Comparison of ENCODE assay signal across 8 mouse cellular contexts in the genomic region with DNA sequence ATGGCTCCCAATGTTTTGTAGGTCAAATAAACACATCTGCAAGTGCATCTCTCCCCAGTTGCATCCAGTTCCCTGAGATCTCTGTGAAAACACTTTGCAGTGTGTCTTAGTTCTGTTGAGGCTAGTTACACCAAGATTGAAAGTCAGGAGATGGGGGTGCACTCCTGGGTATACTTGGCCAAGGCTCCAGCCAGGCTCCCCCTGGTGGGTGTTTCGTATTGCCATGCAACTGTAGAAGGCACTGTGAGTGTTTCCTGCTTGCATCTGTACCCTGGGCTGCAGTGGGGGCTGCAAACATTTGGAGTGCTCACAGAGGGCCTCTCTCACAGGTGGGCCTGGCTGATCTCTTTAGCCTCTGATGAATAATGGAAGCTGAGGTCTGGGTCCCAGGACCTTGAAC.
DNase-seq lines count a peak whose midpoint lies in the region; ATAC-seq lines count a peak whose summit lies in the region.

No protein-coding gene starts in this region.

- 37% methylated on average over 1 of the region's 1 CpGs for WGBS in limb, embryonic 11.5 days
- 61% methylated on average over 1 of the region's 1 CpGs for WGBS in limb, embryonic 10.5 days

- no peaks in the 10 kb centered on the region for H3K4me1 ChIP-seq in limb, embryonic 11.5 days (ENCODE audit: control insufficient read depth, insufficient read depth, low read length)
- H3K4me1 ChIP-seq in limb, embryonic 10.5 days, result no peaks in the 10 kb centered on the region

- no peaks in the 10 kb centered on the region for H3K27me3 ChIP-seq in limb, embryonic 11.5 days (ENCODE audit: control insufficient read depth, insufficient read depth, low read length)
- no peaks in the 10 kb centered on the region for H3K27me3 ChIP-seq in limb, embryonic 10.5 days (ENCODE audit: low read depth, poor library complexity, severe bottlenecking)

- H3K36me3 ChIP-seq in limb, embryonic 11.5 days (ENCODE audit: control insufficient read depth, insufficient read depth, low read length), result no peaks in the 10 kb centered on the region
- no peaks in the 10 kb centered on the region for H3K36me3 ChIP-seq in limb, embryonic 10.5 days

- peak; percentile 69 for DNase-seq in cerebellum, postnatal 10 days
- no peak for DNase-seq in cerebellum, adult 11-12 months
- DNase-seq in limb, embryonic 11.5 days (ENCODE audit: low spot score), result peak; percentile 30
- DNase-seq in limb, embryonic 10.5 days (ENCODE audit: low spot score), result no peak
- DNase-seq in embryo, embryonic 10 days (ENCODE audit: low spot score), result peak; percentile 39
- DNase-seq in lung, postnatal 10 days, result peak; percentile 41
- no peak for DNase-seq in urinary bladder, postnatal 10 days (ENCODE audit: low spot score)
- no peak for DNase-seq in gastrocnemius, adult 8-10 months (ENCODE audit: low spot score in 2 of 2)

- no peak overlapping the region for H3K4me2 ChIP-seq in limb, embryonic 11.5 days (ENCODE audit: low read depth, severe bottlenecking)

- no peak overlapping the region for H3K4me3 ChIP-seq in limb, embryonic 11.5 days (ENCODE audit: low read depth, low read length)
- H3K4me3 ChIP-seq in limb, embryonic 10.5 days, result no peak overlapping the region

- H3K9me3 ChIP-seq in limb, embryonic 11.5 days (ENCODE audit: control insufficient read depth, low read length), result no peaks in the 10 kb centered on the region
- H3K9me3 ChIP-seq in limb, embryonic 10.5 days (replicated peaks), result no peaks in the 10 kb centered on the region

- H3K27ac ChIP-seq in limb, embryonic 11.5 days (replicated peaks; ENCODE audit: low read depth, low read length), result no peak overlapping the region
- no peak overlapping the region for H3K27ac ChIP-seq in limb, embryonic 10.5 days

- ATAC-seq in limb, embryonic 11.5 days (ENCODE audit: insufficient number of reproducible peaks, low FRiP score, low TSS enrichment, low read depth), result no peak

- H3K9ac ChIP-seq in limb, embryonic 11.5 days (ENCODE audit: low read length), result no peak overlapping the region

Comparison
In these comparisons a context has a peak if more than half of its experiments do, and no peak if none do; other contexts are left out.
1. DNase-seq: peak in cerebellum, postnatal 10 days (2 of 2), limb, embryonic 11.5 days (single experiment), embryo, embryonic 10 days (single experiment) and lung, postnatal 10 days (single experiment); none in cerebellum, adult 11-12 months (single experiment), limb, embryonic 10.5 days (single experiment), urinary bladder, postnatal 10 days (single experiment) and gastrocnemius, adult 8-10 months (0 of 2).